Mouse (Mus musculus) effector memory CD4-positive, alpha-beta T cell, adult 5 months (primary cell): ENCODE measurements around the gene Gm3002. TPM values are rescaled to one million over a fixed set of nuclear protein-coding genes. Genes with fewer than 3 reads are reported as not detected.

Experiments
- polyA plus RNA-seq: library from polyadenylated mRNA; unstranded; fragments of 100-300 nt; shearing (Covaris generic); gene quantifications from one replicate; pipeline ENCODE4 v1.2.1, GENCODE M21; 2017

Gm3002 gene
- not detected for polyA plus RNA-seq

GRCm38 (mm10) chr14:3809774-3810173 lies at the start of gene Gm3002:
TSS of gene Gm3002 (plus strand) at chr14:3810074.

GRCm38 (mm10) chr14:3845945-3846344 lies 36.1 kb downstream of the Gm3002 start, which contains the start of gene Gm3033:
TSS of gene Gm3033 (plus strand) at chr14:3846245.

GRCm38 (mm10) chr14:3883872-3884271 lies 74.0 kb downstream of the Gm3002 start, which contains the start of gene Gm2916:
TSS of gene Gm2916 (plus strand) at chr14:3884172.

GRCm38 (mm10) chr14:3931456-3931855 lies 121.6 kb downstream of the Gm3002 start, which contains the start of gene Gm3029:
TSS of gene Gm3029 (plus strand) at chr14:3931756.

GRCm38 (mm10) chr14:3963247-3963646 lies 153.4 kb downstream of the Gm3002 start, which contains the start of gene Gm3095:
TSS of gene Gm3095 (plus strand) at chr14:3963547.

DNA sequence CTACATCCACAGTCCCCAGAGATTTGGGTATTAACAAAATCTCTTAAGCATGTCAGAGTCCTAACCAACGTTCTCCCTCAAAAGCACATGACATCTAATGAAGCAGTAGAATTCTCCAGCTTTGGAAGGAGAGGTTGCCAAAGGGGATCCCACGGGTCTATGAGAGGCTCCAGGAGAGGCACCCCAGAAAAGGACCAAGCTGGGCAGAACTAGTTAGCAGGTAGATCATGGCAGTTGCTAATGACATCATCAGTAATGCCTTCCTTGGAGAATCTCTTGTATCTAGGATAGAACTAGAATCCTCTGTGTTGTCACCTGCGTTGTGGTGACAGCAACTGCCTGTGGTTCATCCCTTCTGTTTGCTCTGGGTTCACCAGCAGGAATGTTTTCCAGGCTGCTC lies 188.2 kb downstream of the Gm3002 start, which contains the start of gene Gm3099:
Gene Gm3099, plus strand, starts transcription at position 301 of the 400 bp plus-strand sequence.

Other genes with a start within 250 kb of the Gm3002 start
- not detected for gene Gm3012, start 175.6 kb upstream of the Gm3002 start, polyA plus RNA-seq
- gene Gm3020, start 158.0 kb upstream of the Gm3002 start, polyA plus RNA-seq = not detected
- gene Gm3043, start 121.3 kb upstream of the Gm3002 start, polyA plus RNA-seq = not detected
- not detected for gene Gm3033, start 36.2 kb downstream of the Gm3002 start, polyA plus RNA-seq
- not detected for gene Gm2916, start 74.1 kb downstream of the Gm3002 start, polyA plus RNA-seq
- not detected for gene Gm3029, start 121.7 kb downstream of the Gm3002 start, polyA plus RNA-seq
- gene Gm3095, start 153.5 kb downstream of the Gm3002 start, polyA plus RNA-seq = not detected
- not detected for gene Gm3099, start 188.3 kb downstream of the Gm3002 start, polyA plus RNA-seq
- not detected for gene Gm5796, start 213.9 kb downstream of the Gm3002 start, polyA plus RNA-seq